10 mouse cellular contexts compared by ENCODE assay signal in genomic region chr19:3742716-3743115, GRCm38 (mm10). TPM values are rescaled to one million over a fixed set of nuclear protein-coding genes. Genes with fewer than 3 reads are reported as not detected.
DNase-seq lines count a peak whose midpoint lies in the region; ATAC-seq lines count a peak whose summit lies in the region.
"Had no signal": no experiment of that assay in that cellular context is flagged by ENCODE, and none has a peak within 500 bp of the region (broad histone marks: within the 10 kb centered on the region; RNA-seq: fewer than 3 reads in every experiment).

No protein-coding gene starts in this region.

- peaks cover 6% of the 10 kb centered on the region for H3K9me3 ChIP-seq in intestine, embryonic 16.5 days (ENCODE audit: control insufficient read depth, low read length)
- H3K9me3 ChIP-seq in liver, embryonic 12.5 days (replicated peaks), result no peaks in the 10 kb centered on the region; the same call in 1 of the 2 replicates

- WGBS in intestine, embryonic 16.5 days, result 38% methylated on average over 4 of the region's 4 CpGs
- 60% methylated on average over 4 of the region's 4 CpGs for WGBS in liver, embryonic 12.5 days (ENCODE audit: insufficient replicate concordance)

- H3K4me2 ChIP-seq in intestine, embryonic 16.5 days (ENCODE audit: low read depth, low read length), result no peak overlapping the region
- H3K4me2 ChIP-seq in liver, embryonic 12.5 days, result no peak overlapping the region

- DNase-seq in cerebellum, adult 11 months, result peak; percentile 31
- no peak for DNase-seq in cerebellum, adult 9-10 months
- DNase-seq in retina, postnatal 1 day, result peak; percentile 37
- no peak for DNase-seq in retina, embryonic 14.5 days (ENCODE audit: low spot score)
- no peak for DNase-seq in thymus, postnatal 4 days
- DNase-seq: heart, postnatal 4 days had no signal

- H3K27me3 ChIP-seq in intestine, embryonic 16.5 days (replicated peaks; ENCODE audit: control insufficient read depth, insufficient read depth, low read length), result no peaks in the 10 kb centered on the region
- H3K27me3 ChIP-seq in liver, embryonic 12.5 days (replicated peaks), result no peaks in the 10 kb centered on the region

- no peak overlapping the region for H3K9ac ChIP-seq in intestine, embryonic 16.5 days (ENCODE audit: low read depth, low read length)
- H3K9ac ChIP-seq in liver, embryonic 12.5 days, result no peak overlapping the region

- H3K36me3 ChIP-seq in intestine, embryonic 16.5 days (ENCODE audit: control insufficient read depth, insufficient read depth, low read length), result no peaks in the 10 kb centered on the region
- H3K36me3 ChIP-seq in liver, embryonic 12.5 days, result no peaks in the 10 kb centered on the region

- no peak for ATAC-seq in intestine, embryonic 16.5 days
- no peak for ATAC-seq in CD4-positive, CD25-positive, alpha-beta regulatory T cell, adult 4 months
- no peak for ATAC-seq in liver, embryonic 12.5 days

- H3K4me3 ChIP-seq in intestine, embryonic 16.5 days (ENCODE audit: low read length), result no peak overlapping the region
- no peak overlapping the region for H3K4me3 ChIP-seq in liver, embryonic 12.5 days
- H3K4me3 ChIP-seq: layer of hippocampus, adult 2 months had no signal

- peaks cover 4% of the 10 kb centered on the region; the same call in 1 of the 2 replicates for H3K4me1 ChIP-seq in intestine, embryonic 16.5 days (ENCODE audit: control insufficient read depth, insufficient read depth, low read length)
- H3K4me1 ChIP-seq in liver, embryonic 12.5 days, result peaks cover 7% of the 10 kb centered on the region

- peak overlapping the region; percentile 23 for H3K27ac ChIP-seq in intestine, embryonic 16.5 days (ENCODE audit: low read length)
- no peak overlapping the region for H3K27ac ChIP-seq in liver, embryonic 12.5 days
- H3K27ac ChIP-seq: layer of hippocampus, adult 2 months had no signal

RNA-seq across cellular contexts. Expression of gene Kmt5b, which starts 24.5 kb away (rescaled TPM):
- 16.5 and 17.7 TPM in 2 replicates for polyA plus RNA-seq in intestine, embryonic 16.5 days (2015; fragmentation: Nextera tagmentation; extraction: Ambion mirVana)
- 10 to 100 TPM; 33.1 to 38.4 TPM for polyA plus RNA-seq in CD4-positive, CD25-positive, alpha-beta regulatory T cell, adult 4 months (2017; shearing (Covaris generic))
- polyA plus RNA-seq in liver, embryonic 12.5 days (2016; fragmentation: Nextera tagmentation; extraction: Ambion mirVana), result 12.5 and 13.4 TPM in 2 replicates

RNA-seq across cellular contexts. Expression of gene 1810055G02Rik, which starts 34.6 kb away (rescaled TPM):
- 53.8 and 65.6 TPM in 2 replicates for polyA plus RNA-seq in intestine, embryonic 16.5 days (2015; fragmentation: Nextera tagmentation; extraction: Ambion mirVana)
- polyA plus RNA-seq in CD4-positive, CD25-positive, alpha-beta regulatory T cell, adult 4 months (2017; shearing (Covaris generic)), result 1 to 10 TPM; 6.7 to 8.0 TPM
- polyA plus RNA-seq in liver, embryonic 12.5 days (2016; fragmentation: Nextera tagmentation; extraction: Ambion mirVana), result 16.4 and 16.5 TPM in 2 replicates

RNA-seq across cellular contexts. Expression of gene Lrp5, which starts 56.4 kb away (rescaled TPM):
- 4.2 and 4.4 TPM in 2 replicates for polyA plus RNA-seq in intestine, embryonic 16.5 days (2015; fragmentation: Nextera tagmentation; extraction: Ambion mirVana)
- polyA plus RNA-seq in CD4-positive, CD25-positive, alpha-beta regulatory T cell, adult 4 months (2017; shearing (Covaris generic)), result under 1 TPM in 1 of 2 experiments, not detected in 1; 0.08 TPM
- polyA plus RNA-seq in liver, embryonic 12.5 days (2016; fragmentation: Nextera tagmentation; extraction: Ambion mirVana), result 2.7 TPM in 2 replicates

Comparison
In these comparisons a context has a peak if more than half of its experiments do, and no peak if none do; other contexts are left out.
1. DNase-seq: peak in cerebellum, adult 11 months (single experiment) and retina, postnatal 1 day (single experiment); none in cerebellum, adult 9-10 months (single experiment), retina, embryonic 14.5 days (single experiment) and thymus, postnatal 4 days (single experiment).